Mouse (Mus musculus) lung, embryonic 15.5 days (tissue): ENCODE results near the gene Vsx1. TPM values are rescaled to one million over a fixed set of nuclear protein-coding genes. Genes with fewer than 3 reads are reported as not detected.

ENCODE experiments used
- ATAC-seq: fragments of 200-750 bp; cut with Nextera tagmentation; 2 replicates; pipeline ENCODE4 v1.8.0; 2017; ENCODE audit warnings: moderate number of reproducible peaks, borderline replicate concordance; ENCODE audit not compliant: low FRiP score, low TSS enrichment; ENCODE audit errors: extremely low read depth
- H3K27ac ChIP-seq: fragments of 300-500 bp; sonication (generic); 2 replicates; pipeline ENCODE4 v1.5.1; 2015; ENCODE audit warnings: moderate library complexity, mild to moderate bottlenecking, inconsistent platforms
- H3K27me3 ChIP-seq: fragments of 300-500 bp; sonication (generic); 2 replicates; pipeline ENCODE4 v1.6.1; 2015; ENCODE audit warnings: inconsistent platforms
- H3K36me3 ChIP-seq: fragments of 300-500 bp; sonication (generic); 2 replicates; pipeline ENCODE4 v1.6.1; 2015; ENCODE audit warnings: inconsistent platforms
- H3K4me1 ChIP-seq: fragments of 300-500 bp; sonication (generic); 2 replicates; pipeline ENCODE4 v1.6.1; 2015; ENCODE audit warnings: inconsistent platforms
- H3K4me2 ChIP-seq: fragments of 300-500 bp; sonication (generic); 2 replicates; pipeline ENCODE4 v1.6.1; 2015; ENCODE audit warnings: inconsistent platforms, mild to moderate bottlenecking, moderate library complexity
- H3K4me3 ChIP-seq: fragments of 300-500 bp; sonication (generic); 2 replicates; pipeline ENCODE4 v1.5.1; 2015; ENCODE audit warnings: mild to moderate bottlenecking, inconsistent platforms
- H3K9ac ChIP-seq: fragments of 300-500 bp; sonication (generic); 2 replicates; pipeline ENCODE4 v1.6.1; 2015; ENCODE audit warnings: inconsistent platforms
- H3K9me3 ChIP-seq: fragments of 300-500 bp; sonication (generic); 2 replicates; pipeline ENCODE4 v1.6.1; 2016; ENCODE audit warnings: inconsistent platforms
- WGBS: fragments of 180-500 bp; shearing (Covaris S2); methylation state at CpG from one replicate; pipeline ENCODE4 v1.1.7; 2015; 5-methylcytosine and 5-hydroxymethylcytosine counted together
- polyA plus RNA-seq: library from polyadenylated mRNA; unstranded; fragments of >200 nt; fragmentation: Nextera tagmentation; extraction: Ambion mirVana; gene quantifications from 2 replicates; pipeline ENCODE4 v1.2.1, GENCODE M21; 2015

Gene Vsx1
- polyA plus RNA-seq, 1 experiment from 2014 or later, result not detected

GRCm38 (mm10) chr2:150678392-150678791, 10.8 kb downstream of the Vsx1 start:
- Histone ChIP-seq H3K36me3 (no peaks in the 10 kb centered on the region), H3K4me2 (no peak overlapping the region), H3K9ac (no peak overlapping the region), H3K27ac (no peak overlapping the region), H3K9me3 (no peaks in the 10 kb centered on the region), H3K4me3 (no peak overlapping the region), H3K27me3 (no peaks in the 10 kb centered on the region), H3K4me1 (no peaks in the 10 kb centered on the region)
- WGBS, result 0% methylated on average over 3 of the region's 3 CpGs
- no peak for ATAC-seq

GRCm38 (mm10) chr2:150675525-150675924, 13.6 kb downstream of the Vsx1 start:
- Histone ChIP-seq H3K36me3 (no peaks in the 10 kb centered on the region), H3K4me2 (no peak overlapping the region), H3K27ac (no peak overlapping the region), H3K9me3 (no peaks in the 10 kb centered on the region), H3K4me3 (no peak overlapping the region), H3K9ac (no peak overlapping the region), H3K4me1 (no peaks in the 10 kb centered on the region), H3K27me3 (no peaks in the 10 kb centered on the region)
- 13% methylated on average over 1 of the region's 1 CpGs for WGBS
- ATAC-seq, result no peak

- H3K4me2 ChIP-seq, result no peak overlapping the region
- no peak overlapping the region for H3K4me3 ChIP-seq
- H3K36me3 ChIP-seq, result no peaks in the 10 kb centered on the region
- H3K4me1 ChIP-seq, result no peaks in the 10 kb centered on the region
- no peaks in the 10 kb centered on the region for H3K9me3 ChIP-seq
- H3K27ac ChIP-seq, result no peak overlapping the region
- no peak overlapping the region for H3K9ac ChIP-seq
- ATAC-seq, result peak; percentile 12; the same call in 1 of the 2 replicates
- 2% methylated on average over 2 of the region's 2 CpGs for WGBS
- H3K27me3 ChIP-seq, result no peaks in the 10 kb centered on the region
Observed at GRCm38 (mm10) chr2:150674900-150675299, 14.3 kb downstream of the Vsx1 start.

GRCm38 (mm10) chr2:150673929-150674328, 15.2 kb downstream of the Vsx1 start:
- ATAC-seq, result no peak
- Histone ChIP-seq H3K9ac (no peak overlapping the region), H3K4me2 (no peak overlapping the region), H3K9me3 (no peaks in the 10 kb centered on the region), H3K27ac (no peak overlapping the region), H3K27me3 (no peaks in the 10 kb centered on the region), H3K36me3 (no peaks in the 10 kb centered on the region), H3K4me3 (no peak overlapping the region), H3K4me1 (0 out of 2 replicates have a peak, but pooled peaks cover 3% of the 10 kb centered on the region)
- 79% methylated on average over 11 of the region's 11 CpGs for WGBS

- Histone ChIP-seq H3K27me3 (peaks cover 8% of the 10 kb centered on the region; the same call in 1 of the 2 replicates), H3K4me2 (no peak overlapping the region), H3K36me3 (no peaks in the 10 kb centered on the region), H3K27ac (no peak overlapping the region), H3K9me3 (no peaks in the 10 kb centered on the region), H3K4me1 (peaks cover 23% of the 10 kb centered on the region), H3K4me3 (no peak overlapping the region), H3K9ac (no peak overlapping the region)
- ATAC-seq, result no peak
- 69% methylated on average over 8 of the region's 8 CpGs for WGBS
Observed at GRCm38 (mm10) chr2:150671609-150672290, 17.4 kb downstream of the Vsx1 start.

GRCm38 (mm10) chr2:150670926-150671325, 18.2 kb downstream of the Vsx1 start:
- 91% methylated on average over 1 of the region's 1 CpGs for WGBS
- Histone ChIP-seq H3K36me3 (no peaks in the 10 kb centered on the region), H3K27ac (no peak overlapping the region), H3K27me3 (peaks cover 10% of the 10 kb centered on the region; the same call in 1 of the 2 replicates), H3K9ac (no peak overlapping the region), H3K4me1 (peaks cover 25% of the 10 kb centered on the region), H3K4me3 (no peak overlapping the region), H3K9me3 (no peaks in the 10 kb centered on the region), H3K4me2 (no peak overlapping the region)
- ATAC-seq, result no peak

GRCm38 (mm10) chr2:150669454-150670045, 19.6 kb downstream of the Vsx1 start:
- ATAC-seq, result no peak
- H3K9ac ChIP-seq, result no peak overlapping the region
- H3K27me3 ChIP-seq, result peaks cover 10% of the 10 kb centered on the region; the same call in 1 of the 2 replicates
- no peak overlapping the region for H3K4me3 ChIP-seq
- WGBS, result 53% methylated on average over 2 of the region's 2 CpGs
- H3K4me1 ChIP-seq, result peaks cover 29% of the 10 kb centered on the region
- H3K9me3 ChIP-seq, result no peaks in the 10 kb centered on the region
- H3K27ac ChIP-seq, result no peak overlapping the region
- H3K36me3 ChIP-seq, result no peaks in the 10 kb centered on the region
- no peak overlapping the region for H3K4me2 ChIP-seq

- no peaks in the 10 kb centered on the region for H3K9me3 ChIP-seq
- no peaks in the 10 kb centered on the region for H3K36me3 ChIP-seq
- H3K27ac ChIP-seq, result peak overlapping the region; percentile 30; the same call in 1 of the 2 replicates
- H3K4me3 ChIP-seq, result peak overlapping the region; percentile 64; the same call in 1 of the 2 replicates
- ATAC-seq, result no peak
- peak overlapping the region; percentile 98; the same call in 1 of the 2 replicates for H3K4me2 ChIP-seq
- WGBS, result 50% methylated on average over 5 of the region's 5 CpGs
- H3K4me1 ChIP-seq, result peaks cover 29% of the 10 kb centered on the region
- no peak overlapping the region for H3K9ac ChIP-seq
- H3K27me3 ChIP-seq, result peaks cover 10% of the 10 kb centered on the region; the same call in 1 of the 2 replicates
Observed at GRCm38 (mm10) chr2:150668956-150669355, 20.2 kb downstream of the Vsx1 start.

GRCm38 (mm10) chr2:150667820-150668766, 21.1 kb downstream of the Vsx1 start, which contains the start of gene Acss1:
Acss1 (minus strand) TSS chr2:150668500.
- Histone ChIP-seq H3K4me3 (peak within 1 kb of the TSS; percentile 64), H3K9me3 (no peaks in the 10 kb centered on the region), H3K27ac (peak within 1 kb of the TSS; percentile 30; the same call in 1 of the 2 replicates), H3K4me2 (peak within 1 kb of the TSS; percentile 98), H3K4me1 (peaks cover 34% of the 10 kb centered on the region), H3K27me3 (peaks cover 10% of the 10 kb centered on the region; the same call in 1 of the 2 replicates), H3K36me3 (no peaks in the 10 kb centered on the region), H3K9ac (peak within 1 kb of the TSS; percentile 55)
- peak; percentile 80 for ATAC-seq
- WGBS, result 2% methylated on average over 51 of the region's 61 CpGs

- Histone ChIP-seq H3K4me1 (peaks cover 38% of the 10 kb centered on the region), H3K27me3 (peaks cover 10% of the 10 kb centered on the region; the same call in 1 of the 2 replicates), H3K27ac (0 out of 2 replicates have a peak overlapping the region, but pooled peaks have one; percentile 30), H3K9ac (peak overlapping the region; percentile 55), H3K4me2 (peak overlapping the region; percentile 98), H3K9me3 (no peaks in the 10 kb centered on the region), H3K36me3 (no peaks in the 10 kb centered on the region), H3K4me3 (peak overlapping the region; percentile 64)
- peak; percentile 28; the same call in 1 of the 2 replicates for ATAC-seq
- 2% methylated on average over 17 of the region's 17 CpGs for WGBS
Observed at GRCm38 (mm10) chr2:150667065-150667819, 21.9 kb downstream of the Vsx1 start.

GRCm38 (mm10) chr2:150666723-150667064, 22.5 kb downstream of the Vsx1 start:
- no peaks in the 10 kb centered on the region for H3K9me3 ChIP-seq
- peak overlapping the region; percentile 98 for H3K4me2 ChIP-seq
- H3K27ac ChIP-seq, result no peak overlapping the region
- peak overlapping the region; percentile 55; the same call in 1 of the 2 replicates for H3K9ac ChIP-seq
- peaks cover 10% of the 10 kb centered on the region; the same call in 1 of the 2 replicates for H3K27me3 ChIP-seq
- peaks cover 38% of the 10 kb centered on the region for H3K4me1 ChIP-seq
- WGBS, result 31% methylated on average over 7 of the region's 7 CpGs
- H3K36me3 ChIP-seq, result no peaks in the 10 kb centered on the region
- ATAC-seq, result no peak
- H3K4me3 ChIP-seq, result peak overlapping the region; percentile 64
